Mouse (Mus musculus) bone marrow, adult 2 months (tissue): ENCODE results near the gene Triap1. TPM values are rescaled to one million over a fixed set of nuclear protein-coding genes. Genes with fewer than 3 reads are reported as not detected.

Experiments
- H3K27ac ChIP-seq: fragments of 200-500 bp; 2 replicates; pipeline ENCODE4 v1.5.1; 2012; ENCODE audit warnings: low read depth, mild to moderate bottlenecking, control low read depth, inconsistent platforms, low read length; ENCODE audit not compliant: control insufficient read depth, poor library complexity, insufficient read depth
- H3K4me1 ChIP-seq: fragments of 200-500 bp; 2 replicates; pipeline ENCODE4 v1.6.1; 2011; ENCODE audit warnings: low read length; ENCODE audit not compliant: control insufficient read depth, insufficient read depth
- H3K4me3 ChIP-seq: fragments of 200-500 bp; replicated peaks from 2 replicates; pipeline ENCODE3; 2011; ENCODE audit warnings: mild to moderate bottlenecking, low read depth, low read length, control low read depth; ENCODE audit not compliant: control insufficient read depth
- CTCF ChIP-seq: fragments of 200-500 bp; IDR thresholded peaks from 2 replicates; pipeline ENCODE4 v1.5.1; 2011; ENCODE audit warnings: low read length, control low read depth; ENCODE audit not compliant: control insufficient read depth, insufficient read depth
- POLR2A ChIP-seq: fragments of 200-500 bp; IDR thresholded peaks from 2 replicates; pipeline ENCODE4 v1.6.1; 2011; ENCODE audit warnings: low read depth, mild to moderate bottlenecking, control low read depth, low read length, borderline replicate concordance; ENCODE audit not compliant: control insufficient read depth
- WGBS: fragments of 180-500 bp; shearing (Covaris S2); methylation state at CpG from one replicate; pipeline ENCODE4 v1.1.7; 2018; 5-methylcytosine and 5-hydroxymethylcytosine counted together
- polyA plus RNA-seq: library from polyadenylated mRNA; stranded (reverse); fragments of >200 nt; gene quantifications from 2 replicates; pipeline ENCODE4 v1.2.4, GENCODE M21; 2011; ENCODE audit warnings: low replicate concordance; ENCODE audit not compliant: missing spikeins, insufficient read depth, insufficient read length

The Triap1 gene
- polyA plus RNA-seq, 1 experiment = 18.3 TPM

GRCm38 (mm10) chr5:115312816-115313667 is 28.0 kb upstream of the Triap1 start:
- H3K27ac ChIP-seq = peak overlapping the region; percentile 45
- WGBS = 44% methylated on average over 10 of the region's 10 CpGs
- no peak for TF ChIP-seq CTCF
- no peak for TF ChIP-seq POLR2A
- H3K4me1 ChIP-seq = peaks cover 3% of the 10 kb centered on the region; the same call in 1 of the 2 replicates
- H3K4me3 ChIP-seq = peak overlapping the region; percentile 22

DNA sequence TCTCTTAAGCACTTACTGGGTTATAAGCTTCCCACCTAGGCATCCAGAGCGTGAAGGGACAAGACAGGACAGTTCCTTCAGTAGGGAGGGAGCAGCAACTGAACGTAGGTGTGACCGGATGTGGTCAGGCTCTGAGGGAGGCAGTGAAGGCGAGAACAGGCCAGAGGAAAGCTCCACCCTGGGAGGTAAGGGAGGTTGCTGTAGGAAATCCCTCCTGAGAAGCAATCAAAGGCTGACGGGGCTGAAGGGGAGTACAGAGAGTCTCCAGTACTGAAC is 27.4 kb upstream of the Triap1 start:
- no peak for TF ChIP-seq CTCF
- no peak for TF ChIP-seq POLR2A
- Histone ChIP-seq H3K4me3 (peak overlapping the region; percentile 22), H3K4me1 (peaks cover 3% of the 10 kb centered on the region; the same call in 1 of the 2 replicates), H3K27ac (peak overlapping the region; percentile 35; the same call in 1 of the 2 replicates)
- WGBS = 44% methylated on average over 5 of the region's 5 CpGs

DNA sequence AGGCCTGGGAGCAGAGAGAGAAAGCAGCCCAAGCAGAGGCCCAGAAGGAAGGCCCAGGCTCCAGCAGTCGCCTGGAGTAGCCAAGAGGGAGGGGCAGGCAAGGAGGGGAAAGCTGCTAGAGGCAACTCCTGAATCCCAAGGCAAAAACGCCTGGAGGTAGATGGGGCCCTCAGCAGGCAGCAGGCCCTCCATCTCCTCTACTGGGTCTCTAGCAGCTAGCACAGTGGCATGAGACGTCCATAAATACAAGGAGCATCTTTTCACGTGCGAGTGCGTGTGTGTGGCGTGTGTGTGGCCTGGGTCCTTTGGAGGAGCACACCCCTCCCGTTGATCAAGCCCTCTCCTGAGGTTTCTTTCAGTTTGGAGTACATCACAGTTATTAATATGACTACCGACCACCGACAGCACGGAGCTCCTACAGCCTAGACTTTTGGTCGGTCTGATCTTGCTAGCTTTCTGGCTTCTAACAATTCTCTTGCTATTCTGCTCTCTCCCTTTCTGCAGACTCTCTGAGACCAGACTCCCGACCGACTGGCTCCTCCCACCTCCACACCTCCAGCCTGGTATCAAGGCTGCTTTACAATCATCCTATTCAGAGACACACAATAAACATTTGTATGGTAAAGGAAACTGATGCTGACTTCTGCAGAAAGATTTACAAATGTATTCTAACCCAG is 23.9 kb upstream of the Triap1 start:
- no peak overlapping the region for H3K27ac ChIP-seq
- TF ChIP-seq CTCF (no peak), POLR2A (no peak)
- WGBS = 59% methylated on average over 14 of the region's 14 CpGs
- H3K4me3 ChIP-seq = no peak overlapping the region
- H3K4me1 ChIP-seq = peaks cover 3% of the 10 kb centered on the region; the same call in 1 of the 2 replicates

- Histone ChIP-seq H3K27ac (no peak overlapping the region), H3K4me1 (peaks cover 3% of the 10 kb centered on the region; the same call in 1 of the 2 replicates), H3K4me3 (no peak overlapping the region)
- WGBS = 40% methylated on average over 10 of the region's 10 CpGs
- no peak for TF ChIP-seq POLR2A
- no peak for TF ChIP-seq CTCF
Observed at GRCm38 (mm10) chr5:115317645-115318328, 23.2 kb upstream of the Triap1 start.

DNA sequence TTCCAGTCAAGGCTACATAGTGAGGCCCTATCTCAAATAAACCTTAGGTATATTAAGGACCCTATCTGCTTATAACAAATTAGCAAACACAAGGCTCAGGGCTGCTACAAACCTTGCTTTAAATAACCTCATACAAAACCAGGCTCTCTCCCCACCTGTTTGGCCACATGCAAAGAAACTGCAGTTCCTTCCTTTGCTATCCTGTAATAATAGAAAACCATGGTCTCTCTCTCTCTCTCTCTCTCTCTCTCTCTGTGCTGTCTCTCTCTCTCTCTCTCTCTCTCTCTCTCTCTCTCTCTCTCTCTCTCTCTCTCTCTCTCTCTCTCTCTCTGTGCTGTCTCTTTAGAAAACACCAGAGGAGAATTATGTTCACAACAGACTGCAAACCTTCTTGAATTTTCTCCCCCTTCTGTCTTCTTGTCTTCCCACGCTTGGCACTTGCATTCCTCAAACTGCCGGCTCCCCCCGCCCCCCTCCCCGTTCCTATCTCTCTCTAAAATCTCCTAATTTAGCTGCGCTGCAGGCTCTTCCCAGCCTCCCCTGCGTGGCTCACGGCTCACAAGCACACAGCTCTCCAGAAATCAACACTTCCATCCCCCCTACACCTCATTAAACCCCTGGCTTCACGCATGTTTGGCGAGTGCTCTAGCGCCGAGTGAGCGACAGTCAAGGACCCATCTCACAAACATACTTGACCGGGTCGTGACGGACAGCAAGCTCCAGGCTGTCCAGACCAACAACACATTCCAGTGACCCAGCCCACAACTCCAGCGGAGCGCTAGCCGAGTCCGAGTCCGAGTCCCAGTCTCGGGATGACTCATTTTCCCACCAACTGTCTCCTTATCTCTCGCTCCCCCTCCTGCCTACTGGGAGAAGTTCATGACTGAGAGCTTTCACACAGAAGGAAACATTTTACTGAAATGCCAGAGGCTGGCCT is 21.8 kb upstream of the Triap1 start:
- WGBS = 2% methylated on average over 22 of the region's 22 CpGs
- Histone ChIP-seq H3K4me3 (peak overlapping the region; percentile 55), H3K4me1 (no peaks in the 10 kb centered on the region; the same call in 1 of the 2 replicates), H3K27ac (peak overlapping the region; percentile 0; the same call in 1 of the 2 replicates)
- TF ChIP-seq POLR2A (no peak), CTCF (peak; percentile 33; the same call in 1 of the 2 replicates)

GRCm38 (mm10) chr5:115326256-115326831 is 14.7 kb upstream of the Triap1 start:
- Histone ChIP-seq H3K27ac (peak overlapping the region; percentile 92), H3K4me1 (no peaks in the 10 kb centered on the region), H3K4me3 (peak overlapping the region; percentile 83)
- WGBS = 15% methylated on average over 11 of the region's 11 CpGs
- no peak for TF ChIP-seq CTCF
- no peak for TF ChIP-seq POLR2A

DNA sequence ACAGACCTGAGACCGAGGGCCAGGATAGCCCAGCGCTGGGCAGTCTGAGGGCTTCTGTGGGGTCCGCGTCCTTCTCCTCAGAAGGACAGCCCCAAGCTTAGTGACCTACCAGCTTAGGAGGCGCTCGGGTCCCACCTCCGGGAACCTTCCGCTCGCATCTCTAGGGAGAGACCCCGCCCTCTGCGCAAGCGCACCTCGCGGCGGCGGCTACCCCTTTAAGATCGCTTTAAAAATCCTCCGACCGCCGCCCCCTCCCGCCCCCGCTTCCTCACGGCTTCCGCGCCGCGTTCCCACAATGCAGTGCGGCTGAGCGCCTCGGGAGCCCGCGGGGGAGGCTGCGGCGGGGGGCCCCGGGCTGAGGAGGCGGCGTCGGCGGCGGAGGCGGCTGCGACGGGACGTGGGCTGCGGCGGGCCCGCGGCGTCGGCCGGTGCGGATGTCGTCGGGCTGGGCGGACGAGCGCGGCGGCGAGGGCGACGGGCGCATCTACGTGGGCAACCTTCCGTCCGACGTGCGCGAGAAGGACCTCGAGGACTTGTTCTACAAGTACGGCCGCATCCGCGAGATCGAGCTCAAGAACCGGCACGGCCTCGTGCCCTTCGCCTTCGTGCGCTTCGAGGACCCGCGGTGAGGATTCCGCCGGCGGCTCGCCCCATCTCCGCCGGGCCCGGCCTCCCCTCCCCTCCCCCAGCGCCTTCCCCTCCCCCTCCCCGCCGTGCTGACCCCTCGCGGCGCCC is 14.0 kb upstream of the Triap1 start, which contains the start of gene Srsf9:
Srsf9 (plus strand) TSS at position 303 of the 735 bp plus-strand sequence.
- WGBS = under 1% methylated on average over 94 of the region's 97 CpGs
- TF ChIP-seq CTCF (no peak), POLR2A (peak; percentile 61; the same call in 1 of the 2 replicates)
- Histone ChIP-seq H3K4me1 (no peaks in the 10 kb centered on the region), H3K27ac (peak within 1 kb of the TSS; percentile 92), H3K4me3 (peak within 1 kb of the TSS; percentile 92)
